Mouse (Mus musculus): ENCODE measurements around the gene Tmeff2. TPM values are rescaled to one million over a fixed set of nuclear protein-coding genes. Genes with fewer than 3 reads are reported as not detected.
A peak's percentile ranks its signal among the peaks of the same experiment; 100 is the strongest.
"Not testable (repeated sequence)": the region's sequence is repeated elsewhere in the genome, so short reads cannot be mapped to it uniquely, and the experiment has no call there.

Tmeff2 gene
- 10 to 100 TPM; 45.6 to 51.2 (median 48.4) TPM for total RNA-seq (2022)

GRCm38 (mm10) chr1:50900386-50900785 lies at the start of gene Tmeff2:
Gene Tmeff2, plus strand, starts transcription at chr1:50900647.
- DNase-seq (ENCODE audit: low spot score in 2 of 2): not testable (repeated sequence)

GRCm38 (mm10) chr1:50861515-50861914 lies 38.9 kb upstream of the Tmeff2 start:
- no peak for DNase-seq (ENCODE audit: low spot score in 2 of 2)

- DNase-seq (ENCODE audit: low spot score in 2 of 2): peak in 1 of 2 experiments; percentile 27
Observed at GRCm38 (mm10) chr1:50897696-50898095, 2.8 kb upstream of the Tmeff2 start.

- peak; percentile 40 to 41 for DNase-seq (ENCODE audit: low spot score in 2 of 2)
Observed at GRCm38 (mm10) chr1:50924838-50925355, 24.4 kb downstream of the Tmeff2 start.

GRCm38 (mm10) chr1:50925356-50925921 lies 25.0 kb downstream of the Tmeff2 start:
- peak; percentile 29 to 48 for DNase-seq (ENCODE audit: low spot score in 2 of 2)

GRCm38 (mm10) chr1:50926374-50927060 lies 26.1 kb downstream of the Tmeff2 start:
- DNase-seq (ENCODE audit: low spot score in 2 of 2): peak in 1 of 2 experiments; percentile 34

GRCm38 (mm10) chr1:50927077-50927611 lies 26.7 kb downstream of the Tmeff2 start:
- peak; percentile 94 to 98 for DNase-seq (ENCODE audit: low spot score in 2 of 2)

- DNase-seq (ENCODE audit: low spot score in 2 of 2): peak in 1 of 2 experiments; percentile 52
Observed at GRCm38 (mm10) chr1:50927679-50928187, 27.3 kb downstream of the Tmeff2 start.

- DNase-seq (ENCODE audit: low spot score in 2 of 2): no peak
Observed at GRCm38 (mm10) chr1:50928776-50929175, 28.3 kb downstream of the Tmeff2 start.

GRCm38 (mm10) chr1:50935076-50935475 lies 34.6 kb downstream of the Tmeff2 start:
- DNase-seq (ENCODE audit: low spot score in 2 of 2): no peak

GRCm38 (mm10) chr1:50935484-50935883 lies 35.0 kb downstream of the Tmeff2 start:
- DNase-seq (ENCODE audit: low spot score in 2 of 2): no peak

GRCm38 (mm10) chr1:50940131-50941039 lies 39.9 kb downstream of the Tmeff2 start:
- no peak for DNase-seq (ENCODE audit: low spot score in 2 of 2)

- DNase-seq (ENCODE audit: low spot score in 2 of 2): no peak
Observed at GRCm38 (mm10) chr1:50948575-50948974, 48.1 kb downstream of the Tmeff2 start.

- no peak for DNase-seq (ENCODE audit: low spot score in 2 of 2)
Observed at GRCm38 (mm10) chr1:50958844-50959243, 58.4 kb downstream of the Tmeff2 start.

GRCm38 (mm10) chr1:50961954-50962648 lies 61.7 kb downstream of the Tmeff2 start:
- peak in 1 of 2 experiments; percentile 41 for DNase-seq (ENCODE audit: low spot score in 2 of 2)

- no peak for DNase-seq (ENCODE audit: low spot score in 2 of 2)
Observed at GRCm38 (mm10) chr1:50962649-50963000, 62.2 kb downstream of the Tmeff2 start.

- DNase-seq (ENCODE audit: low spot score in 2 of 2): no peak
Observed at GRCm38 (mm10) chr1:50969685-50970084, 69.2 kb downstream of the Tmeff2 start.

- DNase-seq (ENCODE audit: low spot score in 2 of 2): no peak
Observed at GRCm38 (mm10) chr1:50970853-50971252, 70.4 kb downstream of the Tmeff2 start.

- no peak for DNase-seq (ENCODE audit: low spot score in 2 of 2)
Observed at GRCm38 (mm10) chr1:50972509-50973436, 72.3 kb downstream of the Tmeff2 start.

All from left cerebral cortex, adult 8-10 months (tissue).